Mouse (Mus musculus) embryonic fibroblast, embryonic 13.5 days (primary cell): ENCODE measurements around the gene Gmps.

Experiments used
- CTCF ChIP-seq: IDR thresholded peaks from 2 replicates; pipeline ENCODE4 v1.5.1; 2011; ENCODE audit warnings: mild to moderate bottlenecking, control low read depth, low read length, moderate library complexity, borderline replicate concordance; ENCODE audit not compliant: insufficient read depth
- POLR2A ChIP-seq: IDR thresholded peaks from 2 replicates; pipeline ENCODE4 v1.6.1; 2011; ENCODE audit warnings: low read depth, mild to moderate bottlenecking, control low read depth, low read length, moderate library complexity

DNA sequence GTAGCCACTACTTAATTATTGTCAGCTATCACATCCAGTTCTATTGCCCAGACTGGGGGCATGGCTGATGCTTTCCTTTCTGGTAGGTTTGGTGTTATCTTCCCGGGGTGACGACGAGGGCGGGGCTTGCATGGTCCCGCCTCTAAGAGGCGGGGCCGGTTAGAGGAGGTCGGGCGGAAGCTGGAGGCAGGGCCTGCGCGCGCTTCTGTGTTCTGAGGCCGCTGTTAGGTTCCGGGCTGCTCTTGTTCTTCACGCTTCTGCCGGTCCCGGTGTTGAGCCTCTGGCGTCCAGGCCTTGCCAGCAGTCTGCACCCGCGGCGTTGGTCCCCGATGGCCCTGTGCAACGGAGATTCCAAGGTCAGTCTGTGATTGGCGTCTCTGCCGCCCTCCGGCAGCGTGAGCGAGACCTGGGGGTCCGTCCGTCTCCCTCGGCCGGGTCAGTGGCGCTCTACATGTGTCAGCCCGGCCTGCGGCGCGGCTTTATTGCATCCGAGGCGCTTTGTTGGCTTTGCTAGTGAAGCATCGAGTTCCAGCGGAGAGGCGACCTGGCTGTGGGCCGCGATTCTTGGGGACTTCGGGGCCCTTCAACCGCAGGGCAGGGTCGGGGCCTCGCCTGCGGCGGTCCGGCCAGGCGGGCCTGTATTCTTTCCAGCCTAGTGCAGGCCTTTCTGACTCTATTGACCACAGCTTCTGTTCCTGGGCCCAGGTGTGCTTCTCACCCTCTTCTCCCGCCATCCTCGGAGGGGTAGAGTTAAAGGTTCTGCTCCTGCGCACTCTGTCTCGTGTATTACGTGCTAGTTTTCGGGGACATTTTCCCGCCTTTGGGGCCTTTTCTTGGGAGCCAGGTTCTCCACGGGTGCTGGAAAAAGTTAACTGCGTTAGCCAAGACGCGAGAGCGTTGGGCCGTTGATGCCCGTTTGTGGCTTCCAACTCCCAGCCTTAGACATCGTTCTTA, at the start of gene Gmps:
- no peak for TF ChIP-seq CTCF
- peak; percentile 95 for TF ChIP-seq POLR2A
